Mouse (Mus musculus) liver, embryonic 14.5 days (tissue): ENCODE measurements around the gene Sh3bp4. TPM values are rescaled to one million over a fixed set of nuclear protein-coding genes. Genes with fewer than 3 reads are reported as not detected.

Source experiments
- ATAC-seq: fragments of 200-750 bp; cut with Nextera tagmentation; 2 replicates; pipeline ENCODE4 v1.8.0; 2017; ENCODE audit warnings: moderate number of reproducible peaks, mild to moderate bottlenecking, moderate library complexity; ENCODE audit not compliant: insufficient read depth
- DNase-seq, 3 experiments: peaks; one replicate each; pipeline ENCODE4 v3.0.0-alpha.2; 2012 to 2013; ENCODE audit warnings: low read depth in 3 of 3, low spot score in 3 of 3
- H3K27ac ChIP-seq: fragments of 300-500 bp; sonication (generic); 2 replicates; pipeline ENCODE4 v1.5.1; 2014; ENCODE audit warnings: moderate library complexity, mild to moderate bottlenecking, control low read depth, inconsistent platforms
- H3K27me3 ChIP-seq: fragments of 300-500 bp; sonication (generic); 2 replicates; pipeline ENCODE4 v1.6.1; 2014; ENCODE audit warnings: mild to moderate bottlenecking, low read length, moderate library complexity; ENCODE audit not compliant: control insufficient read depth, insufficient read depth
- H3K36me3 ChIP-seq: fragments of 300-500 bp; sonication (generic); replicated peaks from 2 replicates; pipeline ENCODE4 v1.6.1; 2014; ENCODE audit warnings: low read depth; ENCODE audit not compliant: control insufficient read depth, insufficient read depth
- H3K4me1 ChIP-seq, 2 experiments: fragments of 200-500 bp in 1 of 2; fragments of 300-500 bp in 1 of 2; sonication (generic) in 1 of 2; replicated peaks; 2 replicates each; pipeline ENCODE4 v1.6.1; 2012 to 2014; ENCODE audit warnings: antibody characterized with exemption in 1 of 2, inconsistent platforms in 1 of 2, low read length in 1 of 2; ENCODE audit not compliant: control insufficient read depth in 2 of 2, insufficient read depth in 2 of 2
- H3K4me2 ChIP-seq: fragments of 300-500 bp; sonication (generic); 2 replicates; pipeline ENCODE4 v1.6.1; 2014; ENCODE audit warnings: low read depth, mild to moderate bottlenecking, control low read depth, moderate library complexity
- H3K4me3 ChIP-seq, 2 experiments: fragments of 200-500 bp in 1 of 2; fragments of 300-500 bp in 1 of 2; sonication (generic) in 1 of 2; 2 replicates each; pipeline ENCODE4 v1.5.1; 2012 to 2014; ENCODE audit warnings: low read depth in 2 of 2, low read length in 2 of 2, mild to moderate bottlenecking in 2 of 2, control low read depth in 1 of 2, inconsistent platforms in 1 of 2, moderate library complexity in 1 of 2; ENCODE audit not compliant: insufficient read depth in 1 of 2
- H3K9ac ChIP-seq: fragments of 300-500 bp; sonication (generic); replicated peaks from 2 replicates; pipeline ENCODE4 v1.6.1; 2014; ENCODE audit warnings: mild to moderate bottlenecking, control low read depth, moderate library complexity
- H3K9me3 ChIP-seq: fragments of 300-500 bp; sonication (generic); 2 replicates; pipeline ENCODE4 v1.6.1; 2016; ENCODE audit warnings: low read length, mixed read lengths; ENCODE audit not compliant: control insufficient read depth
- CTCF ChIP-seq: IDR thresholded peaks from 2 replicates; pipeline ENCODE4 v1.5.1; 2016; ENCODE audit warnings: antibody characterized with exemption, low read depth, control low read depth
- EP300 ChIP-seq: IDR thresholded peaks from 2 replicates; pipeline ENCODE4 v1.6.1; 2016; ENCODE audit warnings: antibody characterized with exemption, low read depth
- WGBS: fragments of 180-500 bp; shearing (Covaris S2); extraction: QIAGEN DNeasy Blood & Tissue Kit; methylation state at CpG from one replicate; pipeline ENCODE4 v1.1.7; 2014; ENCODE audit not compliant: insufficient replicate concordance; 5-methylcytosine and 5-hydroxymethylcytosine counted together
- polyA plus RNA-seq, 2 experiments: library from polyadenylated mRNA; depleted of rRNA in 1 of 2; stranded (reverse) in 1 of 2; unstranded in 1 of 2; fragments of >200 nt; fragmentation: Nextera tagmentation in 1 of 2; extraction: Ambion mirVana in 1 of 2; gene quantifications; 2 replicates each; pipeline versions ENCODE4 v1.2.1 to v1.2.3; 2012 to 2014

Gene Sh3bp4
- polyA plus RNA-seq, 2 experiments = 0.51 to 0.63 TPM

GRCm38 (mm10) chr1:89082171-89082882, 12.1 kb downstream of the Sh3bp4 start:
- H3K9ac ChIP-seq = no peak overlapping the region
- no peak overlapping the region for H3K4me3 ChIP-seq
- TF ChIP-seq CTCF = no peak
- TF ChIP-seq EP300 = no peak
- H3K27me3 ChIP-seq = no peaks in the 10 kb centered on the region
- ATAC-seq (no peak), DNase-seq (no peak)
- no peak overlapping the region for H3K4me2 ChIP-seq
- no peaks in the 10 kb centered on the region for H3K9me3 ChIP-seq
- no peaks in the 10 kb centered on the region; a peak in 1 of 4 replicates for H3K4me1 ChIP-seq
- H3K27ac ChIP-seq = no peak overlapping the region
- no peaks in the 10 kb centered on the region for H3K36me3 ChIP-seq
- WGBS = 58% methylated on average over 14 of the region's 14 CpGs

GRCm38 (mm10) chr1:89086575-89087153, 16.4 kb downstream of the Sh3bp4 start:
- H3K9me3 ChIP-seq = no peaks in the 10 kb centered on the region
- no peak overlapping the region for H3K4me2 ChIP-seq
- no peaks in the 10 kb centered on the region for H3K27me3 ChIP-seq
- no peak overlapping the region for H3K9ac ChIP-seq
- no peaks in the 10 kb centered on the region for H3K4me1 ChIP-seq
- ATAC-seq (no peak), DNase-seq (no peak)
- 60% methylated on average over 9 of the region's 9 CpGs for WGBS
- H3K36me3 ChIP-seq = no peaks in the 10 kb centered on the region
- no peak overlapping the region for H3K27ac ChIP-seq
- H3K4me3 ChIP-seq = no peak overlapping the region
- no peak for TF ChIP-seq EP300
- TF ChIP-seq CTCF = no peak

- DNase-seq (no peak), ATAC-seq (no peak)
- no peak overlapping the region for H3K4me2 ChIP-seq
- no peak overlapping the region for H3K27ac ChIP-seq
- H3K9ac ChIP-seq = no peak overlapping the region
- TF ChIP-seq EP300 (no peak), CTCF (no peak)
- H3K36me3 ChIP-seq = no peaks in the 10 kb centered on the region
- WGBS = 57% methylated on average over 10 of the region's 10 CpGs
- no peak overlapping the region for H3K4me3 ChIP-seq
- H3K27me3 ChIP-seq = no peaks in the 10 kb centered on the region
- peaks cover 0 to 2% of the 10 kb centered on the region in 2 experiments; a peak in 1 of 4 replicates for H3K4me1 ChIP-seq
- H3K9me3 ChIP-seq = no peaks in the 10 kb centered on the region
Observed at GRCm38 (mm10) chr1:89088144-89088543, 17.9 kb downstream of the Sh3bp4 start.

GRCm38 (mm10) chr1:89088748-89089288, 18.6 kb downstream of the Sh3bp4 start:
- no peaks in the 10 kb centered on the region for H3K36me3 ChIP-seq
- ATAC-seq (no peak), DNase-seq (no peak)
- 37% methylated on average over 3 of the region's 3 CpGs for WGBS
- H3K27ac ChIP-seq = no peak overlapping the region
- no peak overlapping the region for H3K4me2 ChIP-seq
- TF ChIP-seq EP300 (no peak), CTCF (no peak)
- H3K9ac ChIP-seq = no peak overlapping the region
- no peaks in the 10 kb centered on the region for H3K27me3 ChIP-seq
- H3K4me3 ChIP-seq = no peak overlapping the region
- H3K9me3 ChIP-seq = no peaks in the 10 kb centered on the region
- peaks cover 0 to 2% of the 10 kb centered on the region in 2 experiments; a peak in 1 of 4 replicates for H3K4me1 ChIP-seq
